Mouse (Mus musculus): ENCODE results near the gene Eps8l2. TPM values are rescaled to one million over a fixed set of nuclear protein-coding genes. Genes with fewer than 3 reads are reported as not detected.
A peak's percentile ranks its signal among the peaks of the same experiment; 100 is the strongest.

Eps8l2 gene
- polyA plus RNA-seq, 1 experiment from 2014 or later = 234 TPM

DNA sequence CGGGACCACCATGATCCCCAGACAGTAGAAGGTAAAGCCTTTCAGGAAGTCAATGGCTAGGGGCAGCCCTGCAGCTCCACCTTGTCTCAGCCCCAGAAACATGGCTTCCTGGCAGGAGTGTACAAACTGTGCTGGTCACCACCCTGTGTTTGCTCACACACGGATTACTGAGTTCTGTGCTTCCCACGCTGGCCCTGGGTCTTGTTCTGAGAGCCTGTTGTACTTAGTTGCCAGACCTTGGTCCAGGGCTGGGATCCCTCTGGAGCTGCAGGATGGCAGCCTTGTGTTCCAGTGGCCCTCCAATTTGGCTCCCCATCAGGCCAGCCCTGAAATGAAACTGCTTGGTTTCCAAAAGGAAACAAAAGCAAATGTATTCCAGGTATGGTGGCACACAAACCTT is 2.4 kb upstream of the Eps8l2 start:
- no peak overlapping the region for H3K4me3 ChIP-seq (ENCODE audit: low read depth, low read length)
- no peak overlapping the region for H3K27ac ChIP-seq (ENCODE audit: low read depth, low read length)
- peaks cover 23% of the 10 kb centered on the region; the same call in 1 of the 2 replicates for H3K36me3 ChIP-seq (ENCODE audit: control insufficient read depth, insufficient read depth)
- H3K4me2 ChIP-seq (replicated peaks; ENCODE audit: low read depth) = no peak overlapping the region
- TF ChIP-seq CTCF (IDR thresholded peaks at IDR 0.05; ENCODE audit: low read depth) = no peak
- no peak overlapping the region for H3K9ac ChIP-seq (ENCODE audit: low read depth, low read length)
- 78% methylated on average over 3 of the region's 3 CpGs for WGBS
- H3K4me1 ChIP-seq (replicated peaks; ENCODE audit: control insufficient read depth, insufficient read depth, low read length) = peaks cover 8% of the 10 kb centered on the region; the same call in 1 of the 2 replicates
- no peaks in the 10 kb centered on the region for H3K9me3 ChIP-seq (ENCODE audit: control insufficient read depth)
- no peak for ATAC-seq
- no peaks in the 10 kb centered on the region for H3K27me3 ChIP-seq (replicated peaks; ENCODE audit: control insufficient read depth, insufficient read depth, low read length)

DNA sequence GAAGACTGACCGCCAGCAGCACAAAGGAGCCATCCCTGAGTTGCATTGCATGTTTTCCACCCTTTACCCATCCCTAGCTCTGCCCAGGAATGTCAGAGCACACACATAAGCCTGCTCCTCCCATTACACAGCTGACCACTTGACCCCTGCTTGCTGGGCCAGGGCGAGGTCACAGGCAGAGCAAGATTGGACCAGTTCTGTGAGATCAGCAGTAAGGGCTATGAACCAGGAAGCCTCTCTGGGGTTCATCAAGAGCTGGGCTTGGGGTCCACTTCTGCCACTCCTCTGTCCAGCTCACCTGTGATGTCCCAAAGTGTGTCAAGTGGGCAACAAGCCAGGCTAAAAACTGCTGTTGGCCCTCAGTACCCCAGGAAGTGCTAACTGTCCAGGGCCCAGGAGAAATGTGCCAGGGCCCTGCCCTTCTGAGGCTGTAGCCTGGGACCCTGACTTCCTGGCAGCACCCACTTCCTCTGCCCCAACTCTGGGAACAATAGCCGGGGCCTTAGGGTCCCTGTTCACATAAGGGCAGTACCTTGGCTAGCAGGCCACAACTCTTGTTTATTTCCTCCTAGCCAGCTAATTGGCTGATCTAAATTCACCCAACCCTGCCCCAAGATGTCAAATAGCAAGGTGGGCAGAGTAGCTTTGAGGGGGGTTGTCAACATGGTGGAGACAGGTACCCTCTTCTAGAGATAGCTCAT is 814 bp upstream of the Eps8l2 start:
- TF ChIP-seq CTCF (IDR thresholded peaks at IDR 0.05; ENCODE audit: low read depth) = no peak
- Histone ChIP-seq H3K4me2 (replicated peaks; ENCODE audit: low read depth) (peak overlapping the region; percentile 73), H3K36me3 (ENCODE audit: control insufficient read depth, insufficient read depth) (peaks cover 27% of the 10 kb centered on the region; the same call in 1 of the 2 replicates), H3K27ac (ENCODE audit: low read depth, low read length) (peak overlapping the region; percentile 98), H3K4me1 (replicated peaks; ENCODE audit: control insufficient read depth, insufficient read depth, low read length) (peaks cover 16% of the 10 kb centered on the region; the same call in 1 of the 2 replicates), H3K9me3 (ENCODE audit: control insufficient read depth) (no peaks in the 10 kb centered on the region), H3K9ac (ENCODE audit: low read depth, low read length) (no peak overlapping the region), H3K27me3 (replicated peaks; ENCODE audit: control insufficient read depth, insufficient read depth, low read length) (no peaks in the 10 kb centered on the region), H3K4me3 (ENCODE audit: low read depth, low read length) (peak overlapping the region; percentile 57; the same call in 1 of the 2 replicates)
- no peak for ATAC-seq
- 50% methylated on average over 3 of the region's 3 CpGs for WGBS

DNA sequence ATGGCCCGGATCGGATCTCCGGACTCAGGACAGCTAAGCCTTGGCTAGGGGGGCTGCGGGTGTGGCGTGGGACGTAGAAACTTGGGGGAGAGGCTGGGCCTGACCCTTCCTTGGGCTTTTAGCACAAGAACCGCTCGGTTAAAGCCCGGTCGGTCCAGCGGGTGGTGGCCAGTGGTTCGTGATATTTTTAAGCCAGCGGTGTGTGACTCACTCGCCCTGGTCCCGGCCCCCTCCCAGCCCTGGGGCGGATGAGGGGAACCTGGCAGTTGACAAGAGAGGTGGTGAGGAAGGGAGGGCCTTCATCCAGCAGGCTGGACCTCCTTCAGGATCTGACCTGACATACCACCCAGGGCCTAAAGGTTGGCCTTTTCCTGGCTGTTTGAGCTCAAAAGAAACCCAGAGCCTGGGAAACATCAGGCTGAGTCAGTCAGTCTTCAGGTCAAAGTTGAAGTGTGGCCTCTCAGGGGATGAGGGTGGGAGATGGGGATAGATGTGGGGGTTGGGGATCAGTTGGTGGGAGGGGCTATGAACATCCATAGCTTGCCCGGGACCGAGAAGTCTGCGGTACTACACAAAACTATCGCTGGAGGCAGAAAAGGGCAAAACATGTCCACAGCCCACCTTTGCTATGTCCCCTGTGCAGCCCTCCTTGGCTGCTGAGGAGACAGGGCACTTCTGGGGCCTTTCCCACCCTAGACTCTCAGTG is 688 bp downstream of the Eps8l2 start:
- no peak for TF ChIP-seq CTCF (IDR thresholded peaks at IDR 0.05; ENCODE audit: low read depth)

DNA sequence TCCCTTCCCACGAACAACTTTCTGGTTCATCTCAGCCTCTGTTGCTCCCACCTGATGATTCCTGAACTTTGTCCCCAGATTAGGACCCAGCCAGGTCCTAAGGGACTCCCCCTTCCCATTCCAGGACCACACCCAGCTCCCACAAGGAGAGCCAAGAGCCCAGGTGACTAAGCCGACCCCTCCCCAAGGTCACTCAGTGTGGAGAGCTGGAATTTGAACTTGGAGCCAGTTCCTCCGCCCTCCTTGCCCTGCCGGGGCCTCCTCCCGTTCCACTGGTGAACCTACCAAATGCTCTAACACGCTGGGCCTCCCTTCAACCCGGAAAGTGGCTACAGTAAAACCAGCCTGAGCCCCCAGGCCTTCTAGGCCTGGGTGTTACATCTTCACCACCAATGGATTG is 1.3 kb downstream of the Eps8l2 start:
- H3K4me1 ChIP-seq (replicated peaks; ENCODE audit: control insufficient read depth, insufficient read depth, low read length) = peaks cover 19% of the 10 kb centered on the region; the same call in 1 of the 2 replicates
- H3K4me3 ChIP-seq (ENCODE audit: low read depth, low read length) = peak overlapping the region; percentile 57
- TF ChIP-seq CTCF (IDR thresholded peaks at IDR 0.05; ENCODE audit: low read depth) = no peak
- peak overlapping the region; percentile 73 for H3K4me2 ChIP-seq (replicated peaks; ENCODE audit: low read depth)
- peak; percentile 54 for ATAC-seq
- no peaks in the 10 kb centered on the region for H3K9me3 ChIP-seq (ENCODE audit: control insufficient read depth)
- H3K27me3 ChIP-seq (replicated peaks; ENCODE audit: control insufficient read depth, insufficient read depth, low read length) = no peaks in the 10 kb centered on the region
- peaks cover 18% of the 10 kb centered on the region; the same call in 1 of the 2 replicates for H3K36me3 ChIP-seq (ENCODE audit: control insufficient read depth, insufficient read depth)
- H3K27ac ChIP-seq (ENCODE audit: low read depth, low read length) = peak overlapping the region; percentile 98
- peak overlapping the region; percentile 82 for H3K9ac ChIP-seq (ENCODE audit: low read depth, low read length)
- WGBS = 31% methylated on average over 7 of the region's 7 CpGs

More for the DNA sequence above, 688 bp downstream of the Eps8l2 start:
- Histone ChIP-seq H3K36me3 (ENCODE audit: control insufficient read depth, insufficient read depth) (peaks cover 18% of the 10 kb centered on the region; the same call in 1 of the 2 replicates), H3K4me3 (ENCODE audit: low read depth, low read length) (peak overlapping the region; percentile 57), H3K4me2 (replicated peaks; ENCODE audit: low read depth) (peak overlapping the region; percentile 73), H3K4me1 (replicated peaks; ENCODE audit: control insufficient read depth, insufficient read depth, low read length) (peaks cover 19% of the 10 kb centered on the region; the same call in 1 of the 2 replicates), H3K9me3 (ENCODE audit: control insufficient read depth) (no peaks in the 10 kb centered on the region), H3K27me3 (replicated peaks; ENCODE audit: control insufficient read depth, insufficient read depth, low read length) (no peaks in the 10 kb centered on the region), H3K27ac (ENCODE audit: low read depth, low read length) (peak overlapping the region; percentile 98), H3K9ac (ENCODE audit: low read depth, low read length) (peak overlapping the region; percentile 82)
- peak; percentile 0; the same call in 1 of the 2 replicates for ATAC-seq
- 24% methylated on average over 20 of the region's 20 CpGs for WGBS

DNA sequence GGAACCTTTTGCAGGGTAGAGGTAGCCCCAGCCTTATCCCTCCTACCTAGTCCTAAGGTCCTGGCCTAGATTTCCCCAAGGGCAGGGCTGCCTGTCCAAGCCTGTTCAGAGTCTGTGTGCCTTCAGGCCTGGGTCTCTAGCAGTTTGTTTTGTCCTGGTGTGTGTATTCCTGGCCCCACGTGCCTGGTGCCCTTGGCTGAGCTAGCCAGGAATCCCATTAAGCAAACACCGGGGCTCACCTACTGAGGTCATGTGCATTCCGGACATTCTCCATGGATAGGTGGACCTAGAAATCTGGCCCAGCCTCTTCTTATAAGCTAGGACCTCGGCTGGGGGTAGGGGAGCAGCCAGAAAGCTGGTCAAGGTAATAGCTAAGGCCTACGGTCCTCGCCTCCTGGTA is 1.8 kb downstream of the Eps8l2 start:
- no peaks in the 10 kb centered on the region for H3K27me3 ChIP-seq (replicated peaks; ENCODE audit: control insufficient read depth, insufficient read depth, low read length)
- peak overlapping the region; percentile 62 for H3K9ac ChIP-seq (ENCODE audit: low read depth, low read length)
- ATAC-seq = no peak; the same call in 1 of the 2 replicates
- H3K36me3 ChIP-seq (ENCODE audit: control insufficient read depth, insufficient read depth) = peaks cover 18% of the 10 kb centered on the region; the same call in 1 of the 2 replicates
- H3K4me1 ChIP-seq (replicated peaks; ENCODE audit: control insufficient read depth, insufficient read depth, low read length) = peaks cover 19% of the 10 kb centered on the region; the same call in 1 of the 2 replicates
- peak overlapping the region; percentile 73 for H3K4me2 ChIP-seq (replicated peaks; ENCODE audit: low read depth)
- H3K9me3 ChIP-seq (ENCODE audit: control insufficient read depth) = no peaks in the 10 kb centered on the region
- no peak for TF ChIP-seq CTCF (IDR thresholded peaks at IDR 0.05; ENCODE audit: low read depth)
- peak overlapping the region; percentile 98 for H3K27ac ChIP-seq (ENCODE audit: low read depth, low read length)
- H3K4me3 ChIP-seq (ENCODE audit: low read depth, low read length) = peak overlapping the region; percentile 57
- 48% methylated on average over 6 of the region's 6 CpGs for WGBS

DNA sequence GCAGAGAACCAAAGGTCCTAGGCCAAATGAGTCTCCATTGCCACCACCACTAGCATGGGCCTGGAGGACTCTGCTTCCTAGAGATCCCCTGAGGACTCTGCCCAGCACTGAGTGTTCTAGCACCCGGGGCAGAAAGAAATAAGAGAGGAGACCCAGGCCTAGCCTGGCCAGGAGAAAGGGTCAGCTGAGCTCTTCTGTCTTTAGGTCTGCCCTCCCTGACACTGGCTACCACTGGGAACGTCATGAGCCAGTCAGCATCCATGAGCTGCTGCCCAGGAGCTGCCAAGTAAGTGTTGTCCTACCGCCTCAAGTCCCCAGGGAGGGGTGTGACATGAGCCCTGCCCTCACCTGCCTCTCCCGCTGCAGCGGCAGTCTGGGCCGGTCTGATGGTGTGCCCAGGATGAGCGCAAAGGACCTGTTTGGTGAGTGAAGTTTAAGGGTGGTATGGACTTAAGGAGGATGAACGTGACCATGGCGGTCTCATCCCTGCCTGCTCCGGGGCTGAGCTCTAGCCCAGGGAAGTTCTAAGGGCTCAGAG is 3.1 kb downstream of the Eps8l2 start:
- no peak for TF ChIP-seq CTCF (IDR thresholded peaks at IDR 0.05; ENCODE audit: low read depth)
- peaks cover 8% of the 10 kb centered on the region; the same call in 1 of the 2 replicates for H3K36me3 ChIP-seq (ENCODE audit: control insufficient read depth, insufficient read depth)
- peak overlapping the region; percentile 98 for H3K27ac ChIP-seq (ENCODE audit: low read depth, low read length)
- no peak for ATAC-seq
- H3K4me3 ChIP-seq (ENCODE audit: low read depth, low read length) = 0 out of 2 replicates have a peak overlapping the region, but pooled peaks have one; percentile 0
- no peaks in the 10 kb centered on the region for H3K9me3 ChIP-seq (ENCODE audit: control insufficient read depth)
- WGBS = 42% methylated on average over 10 of the region's 10 CpGs
- H3K27me3 ChIP-seq (replicated peaks; ENCODE audit: control insufficient read depth, insufficient read depth, low read length) = no peaks in the 10 kb centered on the region
- H3K9ac ChIP-seq (ENCODE audit: low read depth, low read length) = peak overlapping the region; percentile 62
- peak overlapping the region; percentile 73 for H3K4me2 ChIP-seq (replicated peaks; ENCODE audit: low read depth)
- H3K4me1 ChIP-seq (replicated peaks; ENCODE audit: control insufficient read depth, insufficient read depth, low read length) = peaks cover 19% of the 10 kb centered on the region; the same call in 1 of the 2 replicates

Data from intestine, postnatal 0 days (tissue).